Comparison of ENCODE assay signal across 8 mouse cellular contexts in the genomic region with DNA sequence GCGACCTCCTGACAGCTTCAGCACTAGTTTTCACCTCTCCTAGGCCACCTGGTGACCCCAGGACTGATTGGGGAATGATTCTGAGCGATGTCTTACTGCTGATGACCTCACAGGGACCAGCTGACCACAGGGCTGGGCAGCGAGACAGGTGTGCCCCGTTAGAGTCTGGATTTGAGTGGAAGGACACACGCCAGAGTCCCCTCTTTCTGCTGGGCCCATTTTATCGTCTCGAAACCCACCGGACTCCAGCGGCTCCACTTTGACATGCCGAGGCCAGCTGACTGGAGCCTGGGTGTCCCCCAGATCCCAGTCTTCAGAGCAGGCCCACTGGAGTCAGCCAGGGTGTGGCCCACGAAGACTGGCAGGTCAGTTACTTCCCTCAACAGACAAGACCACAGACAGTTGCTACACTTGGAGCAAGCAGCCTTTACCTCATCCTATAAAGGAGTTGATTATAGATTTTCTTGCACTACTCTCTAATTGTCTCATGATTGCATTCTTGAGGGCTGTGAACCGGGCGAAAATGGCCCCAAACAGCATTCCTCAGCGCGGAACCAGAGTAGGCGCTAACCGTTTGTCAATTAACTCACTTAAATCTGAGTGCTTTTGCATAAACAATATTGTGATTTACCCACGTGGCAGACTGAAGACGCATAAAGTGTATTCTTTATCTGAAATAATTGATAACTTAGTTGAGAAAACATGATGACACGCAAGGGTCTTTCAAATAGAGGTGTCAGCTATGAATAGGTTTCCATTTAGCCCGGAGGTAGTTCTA. TPM values are rescaled to one million over a fixed set of nuclear protein-coding genes. Genes with fewer than 3 reads are reported as not detected.
DNase-seq lines count a peak whose midpoint lies in the region; ATAC-seq and TF ChIP-seq lines count a peak whose summit lies in the region.

No protein-coding gene starts in this region.

- H3K27ac ChIP-seq in kidney, embryonic 16.5 days (ENCODE audit: low read length): peak overlapping the region; percentile 95
- H3K27ac ChIP-seq in embryonic facial prominence, embryonic 15.5 days (replicated peaks): peak overlapping the region; percentile 93
- H3K27ac ChIP-seq in kidney, postnatal 0 days: peak overlapping the region; percentile 95
- peak overlapping the region; percentile 88 for H3K27ac ChIP-seq in midbrain, embryonic 15.5 days

- H3K36me3 ChIP-seq in kidney, embryonic 16.5 days (ENCODE audit: insufficient read depth, low read length): peaks cover 8% of the 10 kb centered on the region
- H3K36me3 ChIP-seq in G1E (replicated peaks): peaks cover 49% of the 10 kb centered on the region
- H3K36me3 ChIP-seq in embryonic facial prominence, embryonic 15.5 days: peaks cover 25% of the 10 kb centered on the region
- 0 out of 2 replicates have a peak, but pooled peaks cover 6% of the 10 kb centered on the region for H3K36me3 ChIP-seq in kidney, postnatal 0 days (ENCODE audit: insufficient read depth, low read length)
- H3K36me3 ChIP-seq in midbrain, embryonic 15.5 days (replicated peaks): no peaks in the 10 kb centered on the region; the same call in 1 of the 2 replicates

- H3K27me3 ChIP-seq in kidney, embryonic 16.5 days (ENCODE audit: insufficient read depth, low read length): no peaks in the 10 kb centered on the region
- H3K27me3 ChIP-seq in G1E (ENCODE audit: insufficient read depth, low read length): no peaks in the 10 kb centered on the region
- H3K27me3 ChIP-seq in embryonic facial prominence, embryonic 15.5 days: no peaks in the 10 kb centered on the region
- no peaks in the 10 kb centered on the region for H3K27me3 ChIP-seq in kidney, postnatal 0 days (ENCODE audit: insufficient read depth, low read length)
- peaks cover 7% of the 10 kb centered on the region; the same call in 1 of the 2 replicates for H3K27me3 ChIP-seq in midbrain, embryonic 15.5 days (replicated peaks)

- H3K4me3 ChIP-seq in kidney, embryonic 16.5 days (ENCODE audit: low read length): peak overlapping the region; percentile 70
- peak overlapping the region; percentile 74 for H3K4me3 ChIP-seq in G1E (ENCODE audit: low read depth, low read length)
- H3K4me3 ChIP-seq in embryonic facial prominence, embryonic 15.5 days (replicated peaks): peak overlapping the region; percentile 59
- peak overlapping the region; percentile 62 for H3K4me3 ChIP-seq in kidney, postnatal 0 days (replicated peaks; ENCODE audit: low read depth, low read length)
- peak overlapping the region; percentile 64 for H3K4me3 ChIP-seq in midbrain, embryonic 15.5 days

- WGBS in kidney, embryonic 16.5 days: 10% methylated on average over 21 of the region's 21 CpGs
- WGBS in embryonic facial prominence, embryonic 15.5 days: 9% methylated on average over 21 of the region's 21 CpGs
- 7% methylated on average over 21 of the region's 21 CpGs for WGBS in kidney, postnatal 0 days
- WGBS in midbrain, embryonic 15.5 days: 15% methylated on average over 21 of the region's 21 CpGs

- peak overlapping the region; percentile 81 for H3K4me2 ChIP-seq in kidney, embryonic 16.5 days (replicated peaks; ENCODE audit: low read depth, low read length)
- peak overlapping the region; percentile 84 for H3K4me2 ChIP-seq in embryonic facial prominence, embryonic 15.5 days (replicated peaks)
- peak overlapping the region; percentile 69 for H3K4me2 ChIP-seq in kidney, postnatal 0 days (ENCODE audit: low read length)
- peak overlapping the region; percentile 91 for H3K4me2 ChIP-seq in midbrain, embryonic 15.5 days

- H3K9me3 ChIP-seq in kidney, embryonic 16.5 days (ENCODE audit: low read length): no peaks in the 10 kb centered on the region
- H3K9me3 ChIP-seq in G1E (replicated peaks): no peaks in the 10 kb centered on the region
- no peaks in the 10 kb centered on the region for H3K9me3 ChIP-seq in embryonic facial prominence, embryonic 15.5 days (replicated peaks)
- H3K9me3 ChIP-seq in kidney, postnatal 0 days (replicated peaks; ENCODE audit: low read length): no peaks in the 10 kb centered on the region
- no peaks in the 10 kb centered on the region for H3K9me3 ChIP-seq in midbrain, embryonic 15.5 days

- H3K9ac ChIP-seq in kidney, embryonic 16.5 days (replicated peaks; ENCODE audit: low read length): peak overlapping the region; percentile 74
- peak overlapping the region; percentile 49 for H3K9ac ChIP-seq in embryonic facial prominence, embryonic 15.5 days
- peak overlapping the region; percentile 71 for H3K9ac ChIP-seq in kidney, postnatal 0 days (ENCODE audit: low read depth, low read length)
- peak overlapping the region; percentile 65 for H3K9ac ChIP-seq in midbrain, embryonic 15.5 days

- H3K4me1 ChIP-seq in kidney, embryonic 16.5 days (ENCODE audit: insufficient read depth, low read length): peaks cover 51% of the 10 kb centered on the region
- peaks cover 58% of the 10 kb centered on the region for H3K4me1 ChIP-seq in G1E (ENCODE audit: insufficient read depth, low read depth, low read length)
- peaks cover 51% of the 10 kb centered on the region for H3K4me1 ChIP-seq in embryonic facial prominence, embryonic 15.5 days
- H3K4me1 ChIP-seq in kidney, postnatal 0 days (replicated peaks; ENCODE audit: insufficient read depth, low read length): peaks cover 30% of the 10 kb centered on the region
- peaks cover 60% of the 10 kb centered on the region for H3K4me1 ChIP-seq in midbrain, embryonic 15.5 days

- no peak for TF ChIP-seq CTCF in G1E (IDR thresholded peaks at IDR 0.05; ENCODE audit: low read depth, low read length)
- TF ChIP-seq CTCF in kidney, postnatal 0 days (IDR thresholded peaks at IDR 0.05; ENCODE audit: low read depth): no peak

- ATAC-seq in kidney, embryonic 16.5 days (ENCODE audit: low FRiP score, low TSS enrichment): peak; percentile 4
- no peak for ATAC-seq in G1E (ENCODE audit: extremely low read depth, insufficient number of reproducible peaks, low FRiP score, poor library complexity, severe bottlenecking)
- peak; percentile 3; the same call in 1 of the 2 replicates for ATAC-seq in embryonic facial prominence, embryonic 15.5 days (ENCODE audit: insufficient number of reproducible peaks, low FRiP score, low TSS enrichment, low read depth)
- peak; percentile 19 for ATAC-seq in kidney, postnatal 0 days (replicated peaks; ENCODE audit: low FRiP score, low read depth)
- peak; percentile 3; the same call in 1 of the 2 replicates for ATAC-seq in midbrain, embryonic 15.5 days (replicated peaks)
- no peak; the same call in 1 of the 2 replicates for ATAC-seq in megakaryocyte-erythroid progenitor cell, adult 5-6 weeks (replicated peaks; ENCODE audit: low FRiP score, low TSS enrichment, poor library complexity, severe bottlenecking)

- DNase-seq in kidney, adult 11 months: no peak
- DNase-seq in G1E (ENCODE audit: low spot score): peak; percentile 34
- DNase-seq in kidney, postnatal 0 days (ENCODE audit: low spot score): peak; percentile 29
- DNase-seq in frontal cortex, postnatal 25 days (ENCODE audit: low spot score in 2 of 2): no peak

RNA-seq across cellular contexts. Expression of a gene that starts 0.6 kb away (rescaled TPM):
- 52.5 and 53.8 TPM in 2 replicates for polyA plus RNA-seq in kidney, embryonic 16.5 days (2015; fragmentation: Nextera tagmentation; extraction: Ambion mirVana)
- total RNA-seq in G1E (2014; fragmentation: Nextera tagmentation) (24.7 and 42.1 TPM in 2 replicates), G1E (2017) (25.5 and 30.5 TPM in 2 replicates)
- 17.4 and 20.0 TPM in 2 replicates for polyA plus RNA-seq in G1E (2012)
- 37.6 and 38.9 TPM in 2 replicates for polyA plus RNA-seq in embryonic facial prominence, embryonic 15.5 days (2015; fragmentation: Nextera tagmentation; extraction: Ambion mirVana)
- polyA plus RNA-seq in kidney, postnatal 0 days (2015; fragmentation: Nextera tagmentation; extraction: Ambion mirVana): 30.8 and 35.5 TPM in 2 replicates
- 23.1 and 26.1 TPM in 2 replicates for polyA plus RNA-seq in midbrain, embryonic 15.5 days (2015; fragmentation: Nextera tagmentation; extraction: Ambion mirVana)
- total RNA-seq in megakaryocyte-erythroid progenitor cell, adult 5-6 weeks (2014; fragmentation: Nextera tagmentation): 22.8 and 24.7 TPM in 2 replicates
- 15.5 and 16.4 TPM in 2 replicates for total RNA-seq in megakaryocyte-erythroid progenitor cell, adult 5-6 weeks (2017)

RNA-seq across cellular contexts. Expression of a gene that starts 0.9 kb away (rescaled TPM):
- 51.1 and 51.5 TPM in 2 replicates for polyA plus RNA-seq in kidney, embryonic 16.5 days (2015; fragmentation: Nextera tagmentation; extraction: Ambion mirVana)
- 14.3 and 19.1 TPM in 2 replicates for total RNA-seq in G1E (2014; fragmentation: Nextera tagmentation)
- total RNA-seq in G1E (2017): 26.6 and 28.1 TPM in 2 replicates
- polyA plus RNA-seq in G1E (2012): 9.8 and 12.7 TPM in 2 replicates
- polyA plus RNA-seq in embryonic facial prominence, embryonic 15.5 days (2015; fragmentation: Nextera tagmentation; extraction: Ambion mirVana): 52.9 and 54.1 TPM in 2 replicates
- polyA plus RNA-seq in kidney, postnatal 0 days (2015; fragmentation: Nextera tagmentation; extraction: Ambion mirVana): 47.2 and 51.3 TPM in 2 replicates
- 120 and 121 TPM in 2 replicates for polyA plus RNA-seq in midbrain, embryonic 15.5 days (2015; fragmentation: Nextera tagmentation; extraction: Ambion mirVana)
- total RNA-seq in megakaryocyte-erythroid progenitor cell, adult 5-6 weeks (2014; fragmentation: Nextera tagmentation): 25.5 and 31.7 TPM in 2 replicates
- 15.0 and 26.5 TPM in 2 replicates for total RNA-seq in megakaryocyte-erythroid progenitor cell, adult 5-6 weeks (2017)

RNA-seq across cellular contexts. Expression of a gene that starts 11.0 kb away (rescaled TPM):
- polyA plus RNA-seq in kidney, embryonic 16.5 days (2015; fragmentation: Nextera tagmentation; extraction: Ambion mirVana): 0.40 and 0.55 TPM in 2 replicates
- total RNA-seq in G1E (2014; fragmentation: Nextera tagmentation) (not detected in 2 replicates), G1E (2017) (0.05 TPM in 1 of 2 replicates, not detected in the other)
- 0.06 TPM in 1 of 2 replicates, not detected in the other for polyA plus RNA-seq in G1E (2012)
- polyA plus RNA-seq in embryonic facial prominence, embryonic 15.5 days (2015; fragmentation: Nextera tagmentation; extraction: Ambion mirVana): 0.95 and 1.6 TPM in 2 replicates
- 0.40 and 0.46 TPM in 2 replicates for polyA plus RNA-seq in kidney, postnatal 0 days (2015; fragmentation: Nextera tagmentation; extraction: Ambion mirVana)
- polyA plus RNA-seq in midbrain, embryonic 15.5 days (2015; fragmentation: Nextera tagmentation; extraction: Ambion mirVana): 0.20 and 0.35 TPM in 2 replicates
- 1.4 TPM in 1 of 2 replicates, not detected in the other for total RNA-seq in megakaryocyte-erythroid progenitor cell, adult 5-6 weeks (2014; fragmentation: Nextera tagmentation)
- total RNA-seq in megakaryocyte-erythroid progenitor cell, adult 5-6 weeks (2017): not detected in 2 replicates

RNA-seq across cellular contexts. Expression of a gene that starts 20.9 kb away (rescaled TPM):
- 143 and 147 TPM in 2 replicates for polyA plus RNA-seq in kidney, embryonic 16.5 days (2015; fragmentation: Nextera tagmentation; extraction: Ambion mirVana)
- 95.9 and 97.8 TPM in 2 replicates for total RNA-seq in G1E (2014; fragmentation: Nextera tagmentation)
- total RNA-seq in G1E (2017): 36.2 and 46.9 TPM in 2 replicates
- polyA plus RNA-seq in G1E (2012): 286 and 295 TPM in 2 replicates
- 123 and 135 TPM in 2 replicates for polyA plus RNA-seq in embryonic facial prominence, embryonic 15.5 days (2015; fragmentation: Nextera tagmentation; extraction: Ambion mirVana)
- 117 and 120 TPM in 2 replicates for polyA plus RNA-seq in kidney, postnatal 0 days (2015; fragmentation: Nextera tagmentation; extraction: Ambion mirVana)
- polyA plus RNA-seq in midbrain, embryonic 15.5 days (2015; fragmentation: Nextera tagmentation; extraction: Ambion mirVana): 96.6 and 104 TPM in 2 replicates
- 101 and 135 TPM in 2 replicates for total RNA-seq in megakaryocyte-erythroid progenitor cell, adult 5-6 weeks (2014; fragmentation: Nextera tagmentation)
- total RNA-seq in megakaryocyte-erythroid progenitor cell, adult 5-6 weeks (2017): 14.1 and 30.4 TPM in 2 replicates

RNA-seq across cellular contexts. Expression of a gene that starts 23.5 kb away (rescaled TPM):
- 29.4 and 32.8 TPM in 2 replicates for polyA plus RNA-seq in kidney, embryonic 16.5 days (2015; fragmentation: Nextera tagmentation; extraction: Ambion mirVana)
- total RNA-seq in G1E (2014; fragmentation: Nextera tagmentation) (11.1 and 14.3 TPM in 2 replicates), G1E (2017) (13.3 and 16.1 TPM in 2 replicates)
- 36.3 and 38.1 TPM in 2 replicates for polyA plus RNA-seq in G1E (2012)
- polyA plus RNA-seq in embryonic facial prominence, embryonic 15.5 days (2015; fragmentation: Nextera tagmentation; extraction: Ambion mirVana): 20.5 and 21.4 TPM in 2 replicates
- polyA plus RNA-seq in kidney, postnatal 0 days (2015; fragmentation: Nextera tagmentation; extraction: Ambion mirVana): 27.0 and 28.0 TPM in 2 replicates
- polyA plus RNA-seq in midbrain, embryonic 15.5 days (2015; fragmentation: Nextera tagmentation; extraction: Ambion mirVana): 62.9 and 63.7 TPM in 2 replicates
- total RNA-seq in megakaryocyte-erythroid progenitor cell, adult 5-6 weeks (2014; fragmentation: Nextera tagmentation): 10.5 and 11.4 TPM in 2 replicates
- 5.6 and 6.2 TPM in 2 replicates for total RNA-seq in megakaryocyte-erythroid progenitor cell, adult 5-6 weeks (2017)

Comparison
In these comparisons a context has a peak if more than half of its experiments do, and no peak if none do; other contexts are left out.
1. DNase-seq: peak in G1E (single experiment) and kidney, postnatal 0 days (single experiment); none in kidney, adult 11 months (single experiment) and frontal cortex, postnatal 25 days (0 of 2).
2. ATAC-seq: peak in kidney, embryonic 16.5 days (single experiment), embryonic facial prominence, embryonic 15.5 days (single experiment), kidney, postnatal 0 days (single experiment) and midbrain, embryonic 15.5 days (single experiment); none in G1E (single experiment) and megakaryocyte-erythroid progenitor cell, adult 5-6 weeks (single experiment).
3. Peak in every context shown above with its lines, with median percentiles within 50 percentile points of each other: H3K27ac ChIP-seq, H3K4me2 ChIP-seq, H3K4me3 ChIP-seq and H3K9ac ChIP-seq.